Mouse (Mus musculus): ENCODE data around the gene Wdr91.

Wdr91 gene

GRCm38 (mm10) chr6:34927594-34927993, 16.9 kb upstream of the Wdr91 start:
- H3K27me3 ChIP-seq (ENCODE audit: insufficient read depth, low read length), result peaks cover 2% of the 10 kb centered on the region; the same call in 1 of the 2 replicates

GRCm38 (mm10) chr6:34927156-34927555, 16.5 kb upstream of the Wdr91 start:
- Histone ChIP-seq H3K36me3 (ENCODE audit: insufficient read depth, low read length) (no peaks in the 10 kb centered on the region), H3K4me1 (replicated peaks; ENCODE audit: low read depth, low read length) (peaks cover 8% of the 10 kb centered on the region; the same call in 1 of the 2 replicates), H3K4me3 (replicated peaks; ENCODE audit: low read length) (no peak overlapping the region), H3K27me3 (ENCODE audit: insufficient read depth, low read length) (peaks cover 2% of the 10 kb centered on the region; the same call in 1 of the 2 replicates), H3K9me3 (ENCODE audit: low read length) (no peaks in the 10 kb centered on the region)
- no peak for TF ChIP-seq POU5F1 (IDR thresholded peaks at IDR 0.05; ENCODE audit: borderline replicate concordance, low read length)
- no peak for TF ChIP-seq NANOG (IDR thresholded peaks at IDR 0.05; ENCODE audit: borderline replicate concordance, low read length)
- peak; percentile 91 for TF ChIP-seq CTCF (conservative IDR thresholded peaks at IDR 0.05; ENCODE audit: low read length)

More at GRCm38 (mm10) chr6:34927594-34927993, 16.9 kb upstream of the Wdr91 start:
- Histone ChIP-seq H3K4me1 (replicated peaks; ENCODE audit: low read depth, low read length) (peaks cover 8% of the 10 kb centered on the region; the same call in 1 of the 2 replicates), H3K36me3 (ENCODE audit: insufficient read depth, low read length) (no peaks in the 10 kb centered on the region), H3K9me3 (ENCODE audit: low read length) (no peaks in the 10 kb centered on the region), H3K4me3 (replicated peaks; ENCODE audit: low read length) (no peak overlapping the region)
- TF ChIP-seq NANOG (IDR thresholded peaks at IDR 0.05; ENCODE audit: borderline replicate concordance, low read length), result no peak
- no peak for TF ChIP-seq POU5F1 (IDR thresholded peaks at IDR 0.05; ENCODE audit: borderline replicate concordance, low read length)
- TF ChIP-seq CTCF (conservative IDR thresholded peaks at IDR 0.05; ENCODE audit: low read length), result no peak

GRCm38 (mm10) chr6:34921941-34922340, 11.3 kb upstream of the Wdr91 start:
- H3K4me1 ChIP-seq (replicated peaks; ENCODE audit: low read depth, low read length), result peaks cover 39% of the 10 kb centered on the region
- H3K36me3 ChIP-seq (ENCODE audit: insufficient read depth, low read length), result no peaks in the 10 kb centered on the region
- TF ChIP-seq NANOG (IDR thresholded peaks at IDR 0.05; ENCODE audit: borderline replicate concordance, low read length) (no peak), POU5F1 (IDR thresholded peaks at IDR 0.05; ENCODE audit: borderline replicate concordance, low read length) (no peak), CTCF (conservative IDR thresholded peaks at IDR 0.05; ENCODE audit: low read length) (peak; percentile 77)
- peaks cover 20% of the 10 kb centered on the region for H3K27me3 ChIP-seq (ENCODE audit: insufficient read depth, low read length)
- no peaks in the 10 kb centered on the region for H3K9me3 ChIP-seq (ENCODE audit: low read length)
- peak overlapping the region; percentile 45 for H3K4me3 ChIP-seq (replicated peaks; ENCODE audit: low read length)

DNA sequence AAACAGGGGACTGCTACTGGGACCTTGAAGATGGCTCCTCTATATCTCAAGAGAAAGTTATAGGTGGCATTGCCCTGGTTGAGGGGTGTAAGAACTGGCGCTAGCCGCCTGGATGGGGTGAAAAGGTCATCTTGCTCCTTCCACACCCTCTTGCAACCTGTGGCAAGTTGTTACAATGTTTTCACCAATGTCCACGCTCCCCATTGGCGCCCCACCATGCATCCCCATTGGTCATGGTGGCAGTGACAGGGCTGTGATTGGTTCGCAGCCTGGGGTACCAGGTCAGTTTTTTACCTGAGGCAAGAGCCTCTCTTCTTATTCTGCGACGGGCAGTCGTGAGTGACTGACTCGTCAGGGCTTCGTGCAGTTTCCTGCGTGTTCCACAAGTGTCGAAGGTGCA, 10.0 kb upstream of the Wdr91 start:
- no peaks in the 10 kb centered on the region for H3K9me3 ChIP-seq (ENCODE audit: low read length)
- no peak for TF ChIP-seq NANOG (IDR thresholded peaks at IDR 0.05; ENCODE audit: borderline replicate concordance, low read length)
- TF ChIP-seq CTCF (conservative IDR thresholded peaks at IDR 0.05; ENCODE audit: low read length), result no peak
- TF ChIP-seq POU5F1 (IDR thresholded peaks at IDR 0.05; ENCODE audit: borderline replicate concordance, low read length), result no peak
- peaks cover 27% of the 10 kb centered on the region for H3K27me3 ChIP-seq (ENCODE audit: insufficient read depth, low read length)
- H3K4me3 ChIP-seq (replicated peaks; ENCODE audit: low read length), result no peak overlapping the region
- no peaks in the 10 kb centered on the region for H3K36me3 ChIP-seq (ENCODE audit: insufficient read depth, low read length)
- peaks cover 38% of the 10 kb centered on the region for H3K4me1 ChIP-seq (replicated peaks; ENCODE audit: low read depth, low read length)

GRCm38 (mm10) chr6:34919956-34920355, 9.3 kb upstream of the Wdr91 start, which contains the start of gene Stra8:
TSS of gene Stra8 (plus strand) at chr6:34920163.
- H3K36me3 ChIP-seq (ENCODE audit: insufficient read depth, low read length), result no peaks in the 10 kb centered on the region
- H3K27me3 ChIP-seq (ENCODE audit: insufficient read depth, low read length), result peaks cover 27% of the 10 kb centered on the region
- TF ChIP-seq CTCF (conservative IDR thresholded peaks at IDR 0.05; ENCODE audit: low read length), result no peak
- peaks cover 32% of the 10 kb centered on the region for H3K4me1 ChIP-seq (replicated peaks; ENCODE audit: low read depth, low read length)
- no peak within 1 kb of the TSS; the same call in 1 of the 2 replicates for H3K4me3 ChIP-seq (replicated peaks; ENCODE audit: low read length)
- H3K9me3 ChIP-seq (ENCODE audit: low read length), result no peaks in the 10 kb centered on the region

DNA sequence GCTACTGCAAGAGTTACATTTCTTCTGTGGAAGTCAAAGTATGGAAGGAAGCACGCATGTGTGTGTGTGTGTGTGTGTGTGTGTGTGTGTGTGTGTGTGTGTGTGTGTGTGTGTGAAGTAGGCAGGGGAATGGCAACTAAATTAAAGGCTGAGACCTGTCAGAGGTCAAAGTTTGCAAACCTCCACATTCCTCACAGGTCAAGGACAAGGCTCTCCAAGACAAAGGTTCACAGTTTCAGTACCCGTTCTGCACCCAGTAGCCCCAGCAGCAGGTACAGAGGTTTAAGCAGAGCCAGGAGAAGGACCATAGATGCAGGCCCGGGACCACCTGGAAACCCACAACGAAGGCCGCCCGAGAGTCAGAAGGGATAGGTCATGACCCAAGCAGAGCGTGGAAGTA, 8.5 kb upstream of the Wdr91 start:
- H3K36me3 ChIP-seq (ENCODE audit: insufficient read depth, low read length), result no peaks in the 10 kb centered on the region
- no peak overlapping the region for H3K4me3 ChIP-seq (replicated peaks; ENCODE audit: low read length)

DNA sequence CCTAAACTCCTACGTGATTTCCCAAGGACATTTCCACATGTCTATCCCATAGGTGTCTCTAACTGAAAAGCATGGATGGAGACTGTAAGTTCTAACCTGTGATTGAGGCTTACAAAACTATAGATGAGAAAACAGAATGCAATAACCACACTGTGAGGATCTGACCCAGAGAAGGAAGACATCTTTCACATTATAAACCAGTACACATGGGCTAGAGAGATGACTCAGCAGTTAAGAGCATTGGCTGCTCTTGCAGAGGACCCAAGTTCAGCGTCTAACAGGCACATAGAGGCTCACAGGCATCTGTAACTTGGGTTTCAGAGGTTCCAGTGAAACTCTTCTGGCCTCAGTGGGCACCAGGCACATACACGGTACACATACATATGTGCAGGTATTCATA, 3.8 kb upstream of the Wdr91 start:
- Histone ChIP-seq H3K9me3 (ENCODE audit: low read length) (no peaks in the 10 kb centered on the region), H3K36me3 (ENCODE audit: insufficient read depth, low read length) (no peaks in the 10 kb centered on the region), H3K4me3 (replicated peaks; ENCODE audit: low read length) (no peak overlapping the region), H3K27me3 (ENCODE audit: insufficient read depth, low read length) (peaks cover 23% of the 10 kb centered on the region), H3K4me1 (replicated peaks; ENCODE audit: low read depth, low read length) (peaks cover 35% of the 10 kb centered on the region)
- TF ChIP-seq NANOG (IDR thresholded peaks at IDR 0.05; ENCODE audit: borderline replicate concordance, low read length), result no peak
- no peak for TF ChIP-seq CTCF (conservative IDR thresholded peaks at IDR 0.05; ENCODE audit: low read length)
- TF ChIP-seq POU5F1 (IDR thresholded peaks at IDR 0.05; ENCODE audit: borderline replicate concordance, low read length), result no peak

More for the DNA sequence above, 8.5 kb upstream of the Wdr91 start:
- H3K9me3 ChIP-seq (ENCODE audit: low read length), result no peaks in the 10 kb centered on the region
- H3K27me3 ChIP-seq (ENCODE audit: insufficient read depth, low read length), result peaks cover 29% of the 10 kb centered on the region
- TF ChIP-seq CTCF (conservative IDR thresholded peaks at IDR 0.05; ENCODE audit: low read length), result no peak
- no peak for TF ChIP-seq NANOG (IDR thresholded peaks at IDR 0.05; ENCODE audit: borderline replicate concordance, low read length)
- no peak for TF ChIP-seq POU5F1 (IDR thresholded peaks at IDR 0.05; ENCODE audit: borderline replicate concordance, low read length)
- peaks cover 35% of the 10 kb centered on the region for H3K4me1 ChIP-seq (replicated peaks; ENCODE audit: low read depth, low read length)

DNA sequence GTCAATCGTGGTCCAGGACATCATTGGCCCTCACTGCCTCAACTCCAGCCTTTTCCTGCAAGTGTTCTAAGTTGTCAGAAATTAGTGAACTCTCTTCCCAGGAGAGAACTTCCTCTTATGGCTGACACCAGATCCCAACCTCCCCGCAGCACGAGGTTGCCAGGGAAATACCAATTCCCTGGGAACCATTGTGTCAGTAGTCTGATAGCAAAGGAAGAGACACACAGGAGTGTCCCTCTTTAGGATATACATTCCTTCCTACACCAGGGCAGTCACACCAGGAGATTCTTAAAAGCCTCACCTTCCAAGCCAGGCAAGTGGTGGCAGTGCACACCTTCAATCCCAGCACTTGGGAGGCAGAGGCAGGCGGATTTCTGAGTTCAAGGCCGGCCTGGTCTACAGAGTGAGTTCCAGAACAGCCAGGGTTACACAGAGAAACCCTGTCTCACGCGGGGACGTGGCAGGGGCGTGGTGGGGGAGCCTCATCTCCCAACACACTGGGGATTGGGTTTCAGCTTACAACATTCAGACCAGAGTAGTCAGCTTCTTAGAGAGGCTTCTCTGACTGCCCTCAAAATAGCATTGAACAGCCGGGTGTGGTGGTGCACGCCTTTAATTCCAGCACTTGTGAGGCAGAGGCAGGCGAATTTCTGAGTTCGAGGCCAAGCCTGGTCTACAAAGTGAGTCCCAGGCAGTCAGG, 2.8 kb upstream of the Wdr91 start:
- Histone ChIP-seq H3K9me3 (ENCODE audit: low read length) (no peaks in the 10 kb centered on the region), H3K4me3 (replicated peaks; ENCODE audit: low read length) (no peak overlapping the region), H3K4me1 (replicated peaks; ENCODE audit: low read depth, low read length) (peaks cover 26% of the 10 kb centered on the region), H3K36me3 (ENCODE audit: insufficient read depth, low read length) (peaks cover 9% of the 10 kb centered on the region), H3K27me3 (ENCODE audit: insufficient read depth, low read length) (peaks cover 22% of the 10 kb centered on the region)
- TF ChIP-seq NANOG (IDR thresholded peaks at IDR 0.05; ENCODE audit: borderline replicate concordance, low read length) (no peak), CTCF (conservative IDR thresholded peaks at IDR 0.05; ENCODE audit: low read length) (no peak), POU5F1 (IDR thresholded peaks at IDR 0.05; ENCODE audit: borderline replicate concordance, low read length) (no peak)

All from E14TG2a.4 (cell line).